Mouse (Mus musculus) E14TG2a.4 (cell line): ENCODE data around the gene Rin1.
A peak's percentile ranks its signal among the peaks of the same experiment; 100 is the strongest.
"Not testable (repeated sequence)": the region's sequence is repeated elsewhere in the genome, so short reads cannot be mapped to it uniquely, and the experiment has no call there.

ENCODE experiments used
- H3K27me3 ChIP-seq: 2 replicates; pipeline ENCODE4 v1.6.1; 2014; ENCODE audit warnings: low read length, control low read depth; ENCODE audit not compliant: insufficient read depth
- H3K36me3 ChIP-seq: 2 replicates; pipeline ENCODE4 v1.6.1; 2014; ENCODE audit warnings: low read length, control low read depth; ENCODE audit not compliant: insufficient read depth
- H3K4me1 ChIP-seq: replicated peaks from 2 replicates; pipeline ENCODE4 v1.6.1; 2014; ENCODE audit warnings: low read depth, low read length, control low read depth
- H3K4me3 ChIP-seq: replicated peaks from 2 replicates; pipeline ENCODE4 v1.5.1; 2014; ENCODE audit warnings: mild to moderate bottlenecking, low read length
- H3K9me3 ChIP-seq: 2 replicates; pipeline ENCODE4 v1.6.1; 2014; ENCODE audit warnings: low read length, control low read depth
- CTCF ChIP-seq: conservative IDR thresholded peaks from 2 replicates; pipeline ENCODE4 v1.5.1; 2014; ENCODE audit warnings: low read length
- NANOG ChIP-seq: IDR thresholded peaks from 2 replicates; pipeline ENCODE4 v1.6.1; 2014; ENCODE audit warnings: borderline replicate concordance, low read length, mixed read lengths
- POU5F1 ChIP-seq: IDR thresholded peaks from 2 replicates; pipeline ENCODE4 v1.6.1; 2014; ENCODE audit warnings: low read length, borderline replicate concordance

Gene Rin1

DNA sequence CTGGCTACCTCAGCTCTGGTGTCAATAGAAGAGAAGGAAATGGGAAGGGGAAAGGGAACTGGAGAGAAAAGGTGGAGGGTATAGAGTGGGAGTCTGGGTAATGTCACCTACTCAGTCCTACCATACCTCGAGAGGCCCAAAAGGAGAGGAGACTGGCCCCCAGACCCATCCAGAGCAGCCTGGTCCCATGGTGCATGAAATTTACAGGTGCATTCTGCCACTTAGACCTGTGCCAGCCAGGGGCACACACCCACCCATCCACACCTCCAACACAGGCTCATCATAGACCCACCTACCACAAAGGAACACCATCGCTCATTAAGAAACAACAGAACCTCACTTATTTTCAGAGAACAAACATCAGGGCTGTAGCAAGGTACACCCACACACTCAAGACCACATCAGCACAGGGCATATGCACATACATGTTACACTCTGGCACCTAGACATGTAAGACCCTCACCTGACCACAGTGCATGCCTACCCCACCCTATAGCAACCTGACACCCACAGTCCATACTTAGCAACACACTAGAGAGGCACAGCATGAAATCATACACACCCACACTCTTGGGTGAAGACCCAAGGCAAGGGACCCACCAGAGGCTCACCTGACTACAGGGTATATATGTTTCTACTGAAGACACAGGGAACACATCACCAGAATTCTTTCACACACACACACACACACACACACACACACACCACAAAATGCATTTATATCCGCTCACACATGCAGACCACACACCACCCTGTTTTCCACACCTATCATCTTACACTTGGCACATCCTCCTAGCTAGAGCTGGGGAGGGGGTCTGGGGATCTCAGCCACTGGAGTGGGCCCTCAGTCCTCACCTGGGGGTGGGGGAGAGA, 33.9 kb downstream of the Rin1 start:
- H3K4me3 ChIP-seq: peak overlapping the region; percentile 83
- TF ChIP-seq POU5F1: no peak
- no peak for TF ChIP-seq NANOG
- TF ChIP-seq CTCF: no peak
- peaks cover 68% of the 10 kb centered on the region for H3K4me1 ChIP-seq
- H3K27me3 ChIP-seq: peaks cover 68% of the 10 kb centered on the region
- H3K36me3 ChIP-seq: peaks cover under 1% of the 10 kb centered on the region
- no peaks in the 10 kb centered on the region for H3K9me3 ChIP-seq

DNA sequence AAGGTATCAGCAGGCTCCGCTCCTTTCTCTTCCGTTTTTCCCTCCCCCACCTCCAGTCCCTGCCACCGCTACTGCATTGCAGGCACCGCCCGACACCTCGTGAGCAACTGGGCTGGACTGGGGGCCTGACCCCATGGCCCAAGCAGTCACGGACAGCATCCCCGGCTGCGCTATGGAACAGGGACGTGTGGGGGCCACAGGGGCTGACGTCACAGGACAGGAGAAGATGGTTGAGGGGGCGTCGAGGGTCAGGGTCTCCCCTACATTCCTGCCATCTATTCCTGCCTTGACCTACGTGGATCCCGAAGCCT, 34.5 kb downstream of the Rin1 start:
- TF ChIP-seq CTCF: no peak
- TF ChIP-seq NANOG: no peak
- no peak for TF ChIP-seq POU5F1
- peaks cover 65% of the 10 kb centered on the region for H3K27me3 ChIP-seq

DNA sequence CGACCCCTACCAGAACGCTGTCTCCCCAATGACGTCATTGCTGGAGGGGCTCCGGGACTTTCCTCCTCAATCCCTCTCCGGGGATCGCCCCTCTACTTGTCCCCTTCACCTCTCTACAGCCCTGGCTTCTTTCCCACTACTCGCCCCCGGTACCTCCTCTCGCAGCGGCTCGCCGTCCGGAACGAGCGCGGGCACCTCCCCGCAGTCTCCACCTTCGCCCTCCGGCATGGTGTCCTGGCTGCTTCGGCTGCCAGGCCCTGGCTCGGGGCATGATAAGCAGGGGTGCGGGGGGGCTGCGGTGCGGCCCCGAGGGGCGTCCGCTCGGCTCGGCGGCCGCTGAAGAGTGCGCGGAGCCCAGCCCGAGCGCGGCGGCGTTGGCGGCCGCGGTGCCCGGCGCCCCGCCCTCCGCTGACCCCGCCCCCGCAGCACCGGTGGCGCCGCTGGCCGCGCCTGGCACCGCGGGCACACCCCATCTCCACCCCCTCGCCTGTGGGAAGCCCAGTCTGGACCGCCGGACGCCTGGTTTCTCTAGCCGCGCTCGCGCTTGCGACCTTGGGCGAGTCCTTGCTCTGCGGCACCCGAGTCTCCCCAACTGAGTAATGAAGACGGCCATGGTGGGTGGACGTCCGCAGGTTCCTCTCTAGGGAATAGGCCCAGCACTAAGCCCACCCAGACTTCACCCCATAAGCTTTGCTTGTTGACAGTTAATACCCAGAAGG, 35.0 kb downstream of the Rin1 start, which contains the start of gene Tmem151a:
TSS of gene Tmem151a (minus strand) at position 387 of the 719 bp plus-strand sequence.
- Histone ChIP-seq H3K36me3 (peaks cover 11% of the 10 kb centered on the region), H3K4me3 (peak within 1 kb of the TSS; percentile 83), H3K9me3 (no peaks in the 10 kb centered on the region), H3K4me1 (peaks cover 75% of the 10 kb centered on the region), H3K27me3 (peaks cover 60% of the 10 kb centered on the region)
- TF ChIP-seq CTCF (no peak), NANOG (no peak), POU5F1 (no peak)

More for the DNA sequence above, 34.5 kb downstream of the Rin1 start:
- Histone ChIP-seq H3K4me3 (peak overlapping the region; percentile 83), H3K9me3 (no peaks in the 10 kb centered on the region), H3K4me1 (peaks cover 73% of the 10 kb centered on the region), H3K36me3 (peaks cover 6% of the 10 kb centered on the region)

- not testable (repeated sequence) for H3K4me3 ChIP-seq, H3K9me3 ChIP-seq
- H3K36me3 ChIP-seq: peaks cover 24% of the 10 kb centered on the region
- peaks cover 48% of the 10 kb centered on the region for H3K27me3 ChIP-seq
- peaks cover 75% of the 10 kb centered on the region for H3K4me1 ChIP-seq
- peak; percentile 42 for TF ChIP-seq CTCF
Measured at GRCm38 (mm10) chr19:5086533-5086932, 36.3 kb downstream of the Rin1 start.

DNA sequence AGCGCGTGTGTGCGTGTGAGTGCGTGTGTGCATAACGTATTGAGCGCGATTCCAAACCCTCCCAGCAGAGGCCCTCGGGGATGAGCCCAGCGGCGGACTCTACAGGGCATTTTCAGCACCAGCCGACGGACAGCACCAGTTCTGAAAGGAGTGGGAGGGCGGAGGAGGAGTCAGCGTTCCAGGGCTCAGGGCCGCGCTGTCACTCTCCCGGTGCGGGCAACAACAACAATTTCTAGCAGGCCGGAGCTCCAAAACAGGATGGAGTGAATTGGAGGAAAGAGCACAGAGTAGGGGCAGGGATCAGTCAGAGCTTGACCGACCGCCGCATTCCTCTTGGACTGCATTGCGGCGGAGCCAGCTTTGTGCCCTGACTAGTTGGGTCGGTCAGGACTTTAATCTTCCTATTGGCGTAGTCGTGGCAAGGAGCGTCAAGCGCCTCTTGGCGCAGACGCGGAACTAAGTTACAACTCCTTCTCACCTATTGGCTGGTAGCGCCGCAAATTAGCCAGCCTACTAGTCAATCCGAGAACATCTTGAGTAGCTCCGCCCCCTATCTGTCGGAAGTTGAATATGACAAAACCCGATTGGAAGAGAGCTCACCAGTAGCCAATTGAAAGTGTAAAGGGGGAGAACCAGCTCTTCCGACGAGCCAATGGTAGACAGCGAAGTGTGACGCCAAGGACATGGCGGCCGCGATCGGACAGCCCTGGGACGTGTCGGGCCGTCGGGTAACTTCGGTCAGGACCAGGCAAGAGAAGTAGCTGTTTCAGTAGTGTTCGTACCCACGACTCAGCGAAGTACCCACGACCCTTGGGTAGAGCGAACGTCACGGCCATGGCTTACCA, 37.8 kb downstream of the Rin1 start, which contains the start of gene Yif1a:
TSS of gene Yif1a (plus strand) at position 655 of the 845 bp plus-strand sequence.
- no peaks in the 10 kb centered on the region for H3K9me3 ChIP-seq
- peaks cover 39% of the 10 kb centered on the region for H3K36me3 ChIP-seq
- H3K27me3 ChIP-seq: peaks cover 32% of the 10 kb centered on the region
- H3K4me3 ChIP-seq: peak within 1 kb of the TSS; percentile 98
- peaks cover 65% of the 10 kb centered on the region for H3K4me1 ChIP-seq
- TF ChIP-seq CTCF (peak; percentile 22; the same call in 1 of the 2 replicates), NANOG (peak; percentile 5; the same call in 1 of the 2 replicates), POU5F1 (no peak)

DNA sequence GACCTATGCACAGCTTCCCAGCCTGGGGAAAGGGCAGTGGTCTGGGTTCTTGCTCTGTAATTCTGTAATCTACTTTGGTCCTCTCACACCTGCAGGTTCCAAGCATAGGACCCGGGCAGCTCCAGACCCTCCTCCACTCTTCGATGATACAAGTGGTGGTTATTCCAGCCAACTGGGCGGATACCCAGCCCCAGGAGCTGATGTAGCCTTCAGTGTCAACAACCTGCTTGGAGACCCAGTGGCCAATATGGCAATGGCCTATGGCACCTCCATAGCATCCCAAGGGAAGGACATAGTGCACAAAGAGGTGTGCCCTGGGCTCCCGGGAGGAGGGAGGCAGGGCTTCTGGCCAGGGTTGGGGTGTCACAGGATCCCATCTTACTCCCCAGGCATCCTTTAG, 39.0 kb downstream of the Rin1 start:
- Histone ChIP-seq H3K4me1 (peaks cover 65% of the 10 kb centered on the region), H3K9me3 (no peaks in the 10 kb centered on the region), H3K4me3 (peak overlapping the region; percentile 98), H3K36me3 (peaks cover 49% of the 10 kb centered on the region), H3K27me3 (peaks cover 20% of the 10 kb centered on the region)
- no peak for TF ChIP-seq POU5F1
- no peak for TF ChIP-seq NANOG
- TF ChIP-seq CTCF: no peak

DNA sequence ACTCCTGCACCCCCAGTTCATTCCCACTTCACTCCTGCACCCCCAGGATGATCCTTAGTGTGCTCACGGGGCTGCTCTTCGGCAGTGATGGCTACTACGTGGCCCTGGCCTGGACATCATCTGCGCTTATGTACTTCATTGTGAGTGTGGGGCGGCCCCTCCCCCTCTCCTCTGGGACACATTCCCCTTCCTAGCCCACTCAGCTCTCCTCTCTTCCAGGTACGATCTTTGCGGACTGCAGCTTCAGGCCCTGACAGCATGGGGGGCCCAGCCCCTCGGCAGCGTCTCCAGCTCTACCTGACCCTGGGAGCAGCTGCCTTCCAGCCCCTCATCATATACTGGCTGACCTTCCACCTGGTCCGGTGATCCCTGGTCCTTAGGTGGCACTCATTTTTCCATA, 41.8 kb downstream of the Rin1 start:
- Histone ChIP-seq H3K4me3 (no peak overlapping the region), H3K9me3 (no peaks in the 10 kb centered on the region), H3K36me3 (peaks cover 49% of the 10 kb centered on the region), H3K27me3 (peaks cover 20% of the 10 kb centered on the region), H3K4me1 (peaks cover 74% of the 10 kb centered on the region)
- TF ChIP-seq NANOG: no peak
- no peak for TF ChIP-seq CTCF
- TF ChIP-seq POU5F1: no peak

DNA sequence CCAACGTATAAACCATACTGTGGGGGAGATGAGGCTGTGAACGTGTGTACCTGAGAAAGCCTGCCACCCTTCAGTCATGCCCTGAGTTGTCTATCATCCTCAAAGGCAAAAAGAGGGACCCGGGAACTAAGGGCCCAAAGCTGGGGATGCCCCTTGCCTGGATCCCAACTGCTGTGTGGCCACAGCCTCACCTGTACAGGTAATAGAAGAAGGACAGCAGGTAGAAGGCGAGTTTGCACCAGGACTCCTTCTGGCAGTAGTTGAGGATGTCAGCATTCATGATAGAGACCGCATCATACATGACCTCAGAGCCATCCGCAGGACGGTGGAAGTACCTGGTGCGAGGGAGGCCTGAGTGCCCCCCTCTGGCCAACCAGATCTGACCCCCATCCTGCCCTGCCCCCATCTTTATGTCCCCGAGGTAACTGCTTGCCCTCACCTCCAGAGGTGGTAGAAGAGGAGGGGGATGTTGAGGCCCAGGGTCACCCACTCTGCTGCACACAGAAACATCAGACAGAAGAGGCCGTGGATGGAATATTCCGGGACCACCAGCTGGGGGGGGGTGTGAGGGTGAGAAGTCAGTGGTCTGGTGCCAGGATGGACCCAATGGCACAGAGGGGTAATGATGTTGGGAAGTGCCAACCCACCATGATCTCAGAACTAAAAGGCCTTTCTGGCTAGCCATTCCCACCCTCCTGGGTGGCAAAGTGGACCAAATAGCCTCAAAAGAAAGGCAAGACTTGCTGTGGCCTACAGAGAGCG, 43.4 kb downstream of the Rin1 start:
- TF ChIP-seq NANOG (no peak), CTCF (no peak), POU5F1 (no peak)

More for the DNA sequence above, 43.4 kb downstream of the Rin1 start:
- Histone ChIP-seq H3K4me3 (no peak overlapping the region), H3K9me3 (no peaks in the 10 kb centered on the region), H3K4me1 (peaks cover 76% of the 10 kb centered on the region), H3K36me3 (peaks cover 49% of the 10 kb centered on the region), H3K27me3 (peaks cover 30% of the 10 kb centered on the region)
